Mouse (Mus musculus): ENCODE measurements around the gene Parp4. TPM values are rescaled to one million over a fixed set of nuclear protein-coding genes. Genes with fewer than 3 reads are reported as not detected.

The Parp4 gene
- polyA plus RNA-seq (2011; ENCODE audit: insufficient read length, low read depth, missing spikeins), result 16.8 and 20.5 TPM in 2 replicates

DNA sequence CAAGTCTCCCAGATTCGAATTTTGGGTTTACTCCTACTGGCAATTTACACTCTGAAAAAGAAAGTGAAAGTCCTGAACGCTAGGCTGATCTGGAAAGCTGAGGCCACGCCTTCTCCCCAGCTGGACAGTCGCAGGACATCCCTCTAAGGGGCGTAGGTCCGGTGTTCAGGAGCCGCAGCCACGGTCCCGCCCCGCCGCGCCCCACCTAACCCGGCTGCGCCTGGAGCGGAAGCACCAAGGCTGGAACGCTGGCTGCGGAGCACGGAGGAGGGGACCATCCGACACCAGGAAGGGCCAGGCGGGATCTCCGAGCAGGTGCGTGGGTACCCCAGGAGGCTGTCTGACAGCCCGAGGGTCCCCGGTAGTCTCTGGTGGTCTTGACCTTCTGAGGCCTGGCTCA, at the start of gene Parp4, which contains the start of gene Cenpj:
Gene Parp4, plus strand, starts transcription at position 204 of the 400 bp plus-strand sequence.
Gene Cenpj, minus strand, starts transcription at position 10 of the 400 bp plus-strand sequence.
- TF ChIP-seq POLR2A (IDR thresholded peaks at IDR 0.05; ENCODE audit: low read depth, low read length) (peak; percentile 81), CTCF (IDR thresholded peaks at IDR 0.05; ENCODE audit: borderline replicate concordance, insufficient read depth, low read length) (no peak)
- Histone ChIP-seq H3K4me3 (ENCODE audit: insufficient read depth, low read length) (peak within 1 kb of the TSS; percentile 85), H3K4me1 (ENCODE audit: control insufficient read depth, insufficient read depth, low read length) (no peaks in the 10 kb centered on the region; the same call in 1 of the 2 replicates), H3K27ac (ENCODE audit: insufficient read depth, low read length) (no peak within 1 kb of the TSS)

DNA sequence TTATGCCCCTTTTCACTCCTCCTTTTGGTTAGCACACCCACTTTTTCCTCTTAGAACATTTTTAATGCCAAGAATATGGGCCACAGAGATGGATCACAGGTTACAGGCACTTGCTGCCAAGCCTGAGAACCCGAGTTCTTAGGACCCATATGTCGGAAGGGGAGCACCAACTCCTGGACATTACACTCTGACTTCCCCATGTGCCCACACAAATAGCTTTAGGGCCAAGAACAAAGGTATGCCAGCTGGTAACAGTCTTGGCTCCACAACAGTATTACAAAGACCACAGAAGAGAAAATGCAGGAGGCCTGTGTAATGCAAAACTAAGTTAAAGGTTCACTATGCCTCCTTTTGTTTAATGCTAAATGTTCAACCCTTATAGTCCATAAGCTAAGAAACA, 44.6 kb upstream of the Parp4 start:
- Histone ChIP-seq H3K4me3 (ENCODE audit: insufficient read depth, low read length) (no peak overlapping the region), H3K27ac (ENCODE audit: insufficient read depth, low read length) (no peak overlapping the region), H3K4me1 (ENCODE audit: control insufficient read depth, insufficient read depth, low read length) (no peaks in the 10 kb centered on the region)
- TF ChIP-seq POLR2A (IDR thresholded peaks at IDR 0.05; ENCODE audit: low read depth, low read length), result no peak
- TF ChIP-seq CTCF (IDR thresholded peaks at IDR 0.05; ENCODE audit: borderline replicate concordance, insufficient read depth, low read length), result no peak

DNA sequence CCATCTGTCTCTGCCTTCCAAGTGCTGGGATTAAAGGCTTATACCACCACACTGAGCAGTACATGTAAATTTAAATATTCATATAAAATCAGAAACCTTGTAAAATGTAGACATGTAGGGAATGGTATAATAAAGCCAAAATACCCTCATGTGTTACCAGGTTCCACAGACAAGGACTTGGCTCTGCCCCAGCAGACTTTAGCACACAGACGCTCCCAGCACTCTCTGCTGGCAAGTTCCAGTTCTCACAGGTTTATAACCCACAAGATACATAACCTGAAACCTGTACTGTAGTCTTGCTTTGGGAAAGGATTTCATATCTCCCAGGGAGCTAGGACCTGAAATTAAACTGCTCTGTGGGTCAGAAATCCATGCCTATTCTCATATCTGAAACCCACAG, 30.5 kb upstream of the Parp4 start:
- Histone ChIP-seq H3K4me1 (ENCODE audit: control insufficient read depth, insufficient read depth, low read length) (no peaks in the 10 kb centered on the region), H3K4me3 (ENCODE audit: insufficient read depth, low read length) (no peak overlapping the region), H3K27ac (ENCODE audit: insufficient read depth, low read length) (no peak overlapping the region)
- TF ChIP-seq POLR2A (IDR thresholded peaks at IDR 0.05; ENCODE audit: low read depth, low read length) (no peak), CTCF (IDR thresholded peaks at IDR 0.05; ENCODE audit: borderline replicate concordance, insufficient read depth, low read length) (no peak)

DNA sequence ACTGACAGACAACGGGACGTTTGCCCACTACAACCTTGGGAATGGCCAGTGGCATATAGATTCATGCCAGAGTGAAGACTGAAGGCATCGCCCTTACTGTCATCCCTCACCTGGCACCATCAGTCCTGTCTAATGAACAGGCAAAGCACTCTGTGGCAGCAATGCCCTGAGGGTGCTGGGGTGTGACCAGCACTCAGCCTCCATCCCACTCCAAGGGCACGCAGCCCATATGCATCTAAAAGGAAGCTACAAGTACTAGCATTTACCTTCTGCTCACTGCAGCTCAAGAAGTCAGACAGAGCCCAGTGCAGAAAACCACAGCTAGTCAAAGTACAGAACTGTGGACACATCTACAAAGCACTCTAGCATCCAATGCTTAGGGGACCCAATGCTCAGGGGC, 29.9 kb upstream of the Parp4 start:
- H3K4me1 ChIP-seq (ENCODE audit: control insufficient read depth, insufficient read depth, low read length), result no peaks in the 10 kb centered on the region
- TF ChIP-seq CTCF (IDR thresholded peaks at IDR 0.05; ENCODE audit: borderline replicate concordance, insufficient read depth, low read length) (no peak), POLR2A (IDR thresholded peaks at IDR 0.05; ENCODE audit: low read depth, low read length) (no peak)
- no peak overlapping the region for H3K4me3 ChIP-seq (ENCODE audit: insufficient read depth, low read length)
- H3K27ac ChIP-seq (ENCODE audit: insufficient read depth, low read length), result no peak overlapping the region

DNA sequence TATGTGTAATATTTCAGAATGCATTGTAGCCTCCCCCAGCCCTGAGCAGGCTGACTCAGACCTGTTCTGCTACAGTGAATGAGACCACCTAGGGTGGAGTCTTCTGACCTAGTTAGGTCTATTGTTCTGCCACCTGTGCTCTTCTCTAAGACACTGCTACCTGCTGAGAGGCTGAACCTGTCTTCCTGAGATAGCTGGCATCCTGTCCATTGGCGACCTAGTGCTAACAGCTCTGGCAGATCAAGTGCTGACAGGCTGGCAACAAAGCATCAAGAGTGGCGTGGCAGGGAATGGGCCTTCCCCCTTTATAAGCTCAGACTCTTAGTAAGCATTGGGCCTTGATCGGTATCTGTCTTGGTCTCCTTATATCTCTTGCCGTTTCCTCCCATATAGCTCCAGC, 24.5 kb upstream of the Parp4 start:
- Histone ChIP-seq H3K27ac (ENCODE audit: insufficient read depth, low read length) (no peak overlapping the region), H3K4me1 (ENCODE audit: control insufficient read depth, insufficient read depth, low read length) (no peaks in the 10 kb centered on the region), H3K4me3 (ENCODE audit: insufficient read depth, low read length) (no peak overlapping the region)
- no peak for TF ChIP-seq CTCF (IDR thresholded peaks at IDR 0.05; ENCODE audit: borderline replicate concordance, insufficient read depth, low read length)
- TF ChIP-seq POLR2A (IDR thresholded peaks at IDR 0.05; ENCODE audit: low read depth, low read length), result no peak

DNA sequence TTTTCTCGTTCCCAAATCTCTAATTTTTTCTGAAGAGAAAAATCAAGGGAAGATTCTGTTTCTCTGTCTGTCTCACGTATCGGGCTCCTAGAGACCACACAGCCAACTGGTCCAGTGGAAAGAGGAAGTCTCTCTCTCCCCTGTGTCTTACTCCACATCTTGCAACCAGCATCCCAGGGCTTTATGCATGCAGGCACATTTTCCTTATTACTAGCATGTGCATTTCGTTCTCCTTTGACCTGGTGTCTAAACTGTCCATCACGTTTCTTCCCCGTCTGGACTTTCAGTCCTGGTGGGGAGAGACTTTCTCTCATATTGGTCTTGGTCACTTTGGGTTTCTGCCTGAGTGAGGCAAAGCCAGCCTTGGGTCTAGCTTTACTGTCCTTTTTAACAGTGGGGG, 22.5 kb upstream of the Parp4 start:
- no peak for TF ChIP-seq POLR2A (IDR thresholded peaks at IDR 0.05; ENCODE audit: low read depth, low read length)
- TF ChIP-seq CTCF (IDR thresholded peaks at IDR 0.05; ENCODE audit: borderline replicate concordance, insufficient read depth, low read length), result no peak
- no peak overlapping the region for H3K27ac ChIP-seq (ENCODE audit: insufficient read depth, low read length)

DNA sequence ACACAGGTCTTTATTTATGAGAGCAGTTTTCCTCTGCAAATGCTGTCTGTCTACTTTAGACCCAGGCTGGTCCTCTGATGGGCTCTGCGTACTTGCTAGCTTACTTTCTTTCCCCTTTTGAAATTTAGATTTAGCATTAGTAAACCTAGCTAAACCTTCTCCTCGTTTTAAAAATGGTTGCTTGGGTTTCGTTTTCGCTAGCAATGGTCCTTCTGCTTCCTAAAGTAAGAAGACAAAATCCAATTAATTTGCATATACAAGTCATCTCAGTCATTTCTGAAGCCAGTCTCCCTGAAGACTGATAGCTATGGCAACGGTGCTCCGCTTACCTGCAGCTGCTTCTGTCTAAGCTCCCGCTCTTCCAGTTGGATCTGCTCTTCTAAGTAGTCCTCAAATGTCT, 22.1 kb upstream of the Parp4 start:
- Histone ChIP-seq H3K27ac (ENCODE audit: insufficient read depth, low read length) (no peak overlapping the region), H3K4me1 (ENCODE audit: control insufficient read depth, insufficient read depth, low read length) (no peaks in the 10 kb centered on the region), H3K4me3 (ENCODE audit: insufficient read depth, low read length) (no peak overlapping the region)
- no peak for TF ChIP-seq POLR2A (IDR thresholded peaks at IDR 0.05; ENCODE audit: low read depth, low read length)
- TF ChIP-seq CTCF (IDR thresholded peaks at IDR 0.05; ENCODE audit: borderline replicate concordance, insufficient read depth, low read length), result no peak

More for the DNA sequence above, 22.5 kb upstream of the Parp4 start:
- Histone ChIP-seq H3K4me1 (ENCODE audit: control insufficient read depth, insufficient read depth, low read length) (no peaks in the 10 kb centered on the region), H3K4me3 (ENCODE audit: insufficient read depth, low read length) (no peak overlapping the region)

DNA sequence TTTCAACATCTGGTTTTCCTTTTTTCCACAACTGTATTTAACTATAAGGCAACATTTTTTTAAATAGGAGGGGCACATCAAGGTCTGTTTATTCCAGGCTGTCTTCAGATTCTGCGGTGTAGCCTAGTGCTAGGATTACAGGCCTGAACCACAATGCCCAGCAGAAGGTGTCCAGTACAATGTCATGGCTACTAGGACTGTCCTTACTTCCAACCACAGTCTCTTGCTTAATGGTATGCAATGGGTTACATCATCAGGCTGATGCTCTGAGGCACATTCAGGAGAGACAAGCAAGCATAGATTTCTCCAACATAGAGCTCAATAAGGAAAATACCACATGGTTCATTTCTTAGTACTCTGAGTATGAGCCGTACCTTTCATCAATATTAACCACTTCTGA, 20.7 kb upstream of the Parp4 start:
- Histone ChIP-seq H3K4me3 (ENCODE audit: insufficient read depth, low read length) (no peak overlapping the region), H3K27ac (ENCODE audit: insufficient read depth, low read length) (no peak overlapping the region), H3K4me1 (ENCODE audit: control insufficient read depth, insufficient read depth, low read length) (no peaks in the 10 kb centered on the region)
- TF ChIP-seq POLR2A (IDR thresholded peaks at IDR 0.05; ENCODE audit: low read depth, low read length) (no peak), CTCF (IDR thresholded peaks at IDR 0.05; ENCODE audit: borderline replicate concordance, insufficient read depth, low read length) (no peak)

DNA sequence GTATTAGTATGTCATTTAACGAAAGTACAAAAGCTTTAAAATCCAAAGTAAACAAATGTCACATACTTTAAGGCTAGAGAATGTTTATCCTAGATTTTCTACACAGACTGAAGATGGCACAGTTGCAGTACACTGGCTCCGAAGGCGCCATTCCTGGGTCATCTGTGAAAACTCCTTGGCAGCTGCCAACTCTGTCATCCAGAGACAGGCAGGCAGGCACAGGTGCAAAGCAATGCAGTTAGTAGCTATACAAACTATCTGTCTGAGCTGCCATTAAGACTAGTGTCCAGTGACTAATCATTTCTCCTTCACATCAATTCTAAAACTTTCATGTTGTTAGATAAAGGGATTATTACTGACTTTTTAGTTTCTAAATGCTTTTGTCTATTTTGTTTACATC, 16.3 kb upstream of the Parp4 start:
- H3K4me1 ChIP-seq (ENCODE audit: control insufficient read depth, insufficient read depth, low read length), result no peaks in the 10 kb centered on the region
- H3K4me3 ChIP-seq (ENCODE audit: insufficient read depth, low read length), result no peak overlapping the region
- TF ChIP-seq POLR2A (IDR thresholded peaks at IDR 0.05; ENCODE audit: low read depth, low read length), result no peak
- no peak for TF ChIP-seq CTCF (IDR thresholded peaks at IDR 0.05; ENCODE audit: borderline replicate concordance, insufficient read depth, low read length)
- H3K27ac ChIP-seq (ENCODE audit: insufficient read depth, low read length), result no peak overlapping the region

DNA sequence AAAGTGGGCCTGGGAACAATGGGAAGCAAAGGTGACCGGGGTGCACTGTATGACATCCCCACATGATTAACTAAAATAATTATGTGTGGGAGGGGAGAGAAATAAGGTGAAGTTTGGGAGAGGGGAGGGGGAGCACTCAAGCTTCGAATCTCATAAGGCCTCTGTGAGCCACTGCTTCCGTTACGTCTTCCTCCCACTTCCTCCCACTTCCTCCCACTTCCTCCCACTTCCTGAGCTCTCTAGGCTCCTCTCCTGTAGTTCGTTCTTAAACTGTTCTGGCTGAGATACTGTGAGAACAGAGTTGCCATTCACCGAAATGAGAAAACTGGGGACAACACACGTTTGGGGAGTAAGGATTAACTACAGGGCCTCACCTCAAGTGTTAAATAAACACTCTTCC, 7.9 kb upstream of the Parp4 start:
- Histone ChIP-seq H3K4me1 (ENCODE audit: control insufficient read depth, insufficient read depth, low read length) (no peaks in the 10 kb centered on the region; the same call in 1 of the 2 replicates), H3K27ac (ENCODE audit: insufficient read depth, low read length) (no peak overlapping the region), H3K4me3 (ENCODE audit: insufficient read depth, low read length) (no peak overlapping the region)
- TF ChIP-seq CTCF (IDR thresholded peaks at IDR 0.05; ENCODE audit: borderline replicate concordance, insufficient read depth, low read length) (no peak), POLR2A (IDR thresholded peaks at IDR 0.05; ENCODE audit: low read depth, low read length) (no peak)

DNA sequence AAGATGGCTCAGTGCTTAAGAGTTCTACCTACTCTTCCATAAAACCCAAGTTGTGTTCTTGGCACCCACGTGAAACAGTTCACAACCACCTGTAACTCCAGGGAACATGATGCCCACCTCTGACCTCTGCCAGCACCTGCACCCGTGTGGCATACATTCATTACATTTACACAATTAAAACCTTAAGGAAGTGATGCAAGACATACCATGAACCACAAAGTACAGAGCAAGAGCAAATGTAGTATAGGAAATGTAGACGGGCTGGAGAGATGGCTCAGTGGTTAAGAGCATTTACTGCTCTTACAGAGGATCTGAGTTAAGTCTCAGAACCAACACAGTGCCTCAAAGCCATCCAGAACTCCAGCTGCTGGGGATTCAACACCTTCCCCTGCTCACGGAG, 6.4 kb upstream of the Parp4 start:
- H3K4me3 ChIP-seq (ENCODE audit: insufficient read depth, low read length), result no peak overlapping the region
- H3K4me1 ChIP-seq (ENCODE audit: control insufficient read depth, insufficient read depth, low read length), result no peaks in the 10 kb centered on the region; the same call in 1 of the 2 replicates
- no peak overlapping the region for H3K27ac ChIP-seq (ENCODE audit: insufficient read depth, low read length)
- no peak for TF ChIP-seq CTCF (IDR thresholded peaks at IDR 0.05; ENCODE audit: borderline replicate concordance, insufficient read depth, low read length)
- no peak for TF ChIP-seq POLR2A (IDR thresholded peaks at IDR 0.05; ENCODE audit: low read depth, low read length)
